Mouse (Mus musculus) testis, adult 2 months (tissue): ENCODE data around the gene R3hdm2.

Experiments used
- CTCF ChIP-seq: fragments of 200-500 bp; IDR thresholded peaks from 2 replicates; pipeline ENCODE4 v1.5.1; 2012; ENCODE audit warnings: low read depth, mild to moderate bottlenecking, inconsistent platforms, low read length, moderate library complexity; ENCODE audit not compliant: control insufficient read depth, insufficient read depth, insufficient replicate concordance
- POLR2A ChIP-seq: fragments of 200-500 bp; IDR thresholded peaks from 2 replicates; pipeline ENCODE4 v1.6.1; 2012; ENCODE audit warnings: low read depth, mild to moderate bottlenecking, inconsistent platforms, low read length, moderate library complexity; ENCODE audit not compliant: control insufficient read depth

GRCm38 (mm10) chr10:127546505-127546904 is 166.4 kb downstream of the R3hdm2 start:
- no peak for TF ChIP-seq POLR2A
- no peak for TF ChIP-seq CTCF
